Comparison of ENCODE assay signal across 28 mouse cellular contexts in the genomic region with DNA sequence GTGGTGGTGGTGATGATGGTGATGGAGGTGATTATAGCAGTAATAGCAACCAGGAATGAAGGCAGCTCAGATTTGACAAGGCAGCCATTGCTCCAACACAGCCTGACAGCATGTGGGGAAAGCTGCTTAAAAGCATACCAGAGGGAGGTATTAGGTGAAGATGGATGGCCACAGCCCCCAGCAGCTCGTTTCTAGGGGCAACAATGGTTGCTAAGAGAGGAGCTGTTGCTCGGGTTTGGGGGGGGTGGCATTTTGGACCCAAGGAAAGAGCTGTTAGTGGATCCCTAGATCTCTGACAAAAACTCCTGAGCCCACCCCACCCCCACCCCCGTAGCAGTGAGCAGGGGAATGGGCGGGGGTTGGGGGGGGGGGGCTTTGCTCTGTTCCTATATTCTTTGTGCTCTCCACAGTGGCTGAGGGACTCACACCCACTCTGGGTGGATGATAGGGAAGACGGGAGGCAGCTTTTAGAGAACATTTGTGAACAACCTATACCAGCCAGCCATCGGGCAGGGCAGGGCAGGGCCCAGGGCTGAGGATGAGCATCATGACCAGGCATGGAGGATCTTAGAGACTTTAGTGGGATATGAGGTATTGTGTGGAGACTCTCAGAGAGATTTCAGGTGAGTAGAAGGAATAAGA.
A peak's percentile ranks its signal among the peaks of the same experiment; 100 is the strongest.
DNase-seq lines count a peak whose midpoint lies in the region; ATAC-seq lines count a peak whose summit lies in the region.
"Had no signal": no experiment of that assay in that cellular context is flagged by ENCODE, and none has a peak within 500 bp of the region (broad histone marks: within the 10 kb centered on the region; RNA-seq: fewer than 3 reads in every experiment).

No protein-coding gene starts in this region.

- ATAC-seq in hindbrain, embryonic 11.5 days (ENCODE audit: low FRiP score) = peak; percentile 66; the same call in 1 of the 2 replicates
- ATAC-seq in hindbrain, embryonic 14.5 days (ENCODE audit: low FRiP score) = no peak
- ATAC-seq in hindbrain, embryonic 12.5 days (ENCODE audit: low FRiP score) = peak; percentile 49; the same call in 1 of the 2 replicates
- no peak for ATAC-seq in hindbrain, embryonic 15.5 days (ENCODE audit: low FRiP score, low read depth)
- peak; percentile 74 for ATAC-seq in neural tube, embryonic 12.5 days (ENCODE audit: low FRiP score, low read depth)
- ATAC-seq: CD4-positive, CD25-positive, alpha-beta regulatory T cell, adult 4 months; forebrain, embryonic 14.5 days had no signal

- 27% methylated on average over 6 of the region's 6 CpGs for WGBS in hindbrain, embryonic 11.5 days
- WGBS in hindbrain, embryonic 14.5 days = 23% methylated on average over 6 of the region's 6 CpGs
- 44% methylated on average over 6 of the region's 6 CpGs for WGBS in hindbrain, embryonic 12.5 days
- WGBS in hindbrain, embryonic 15.5 days = 23% methylated on average over 6 of the region's 6 CpGs
- WGBS in neural tube, embryonic 12.5 days = 28% methylated on average over 6 of the region's 6 CpGs

- no peaks in the 10 kb centered on the region for H3K27me3 ChIP-seq in hindbrain, embryonic 11.5 days (ENCODE audit: control insufficient read depth, insufficient read depth, low read length)
- H3K27me3 ChIP-seq in hindbrain, embryonic 14.5 days (ENCODE audit: control insufficient read depth, insufficient read depth, low read length) = no peaks in the 10 kb centered on the region
- no peaks in the 10 kb centered on the region for H3K27me3 ChIP-seq in hindbrain, embryonic 12.5 days
- no peaks in the 10 kb centered on the region for H3K27me3 ChIP-seq in hindbrain, embryonic 15.5 days
- no peaks in the 10 kb centered on the region for H3K27me3 ChIP-seq in neural tube, embryonic 12.5 days (replicated peaks)
- H3K27me3 ChIP-seq: embryonic facial prominence, embryonic 12.5 days; heart, embryonic 12.5 days; kidney, embryonic 15.5 days; stomach, embryonic 15.5 days had no signal

- no peak overlapping the region for H3K27ac ChIP-seq in hindbrain, embryonic 11.5 days (ENCODE audit: low read depth, low read length)
- H3K27ac ChIP-seq in hindbrain, embryonic 14.5 days = no peak overlapping the region
- no peak overlapping the region for H3K27ac ChIP-seq in hindbrain, embryonic 12.5 days
- peak overlapping the region; percentile 8; the same call in 1 of the 2 replicates for H3K27ac ChIP-seq in hindbrain, embryonic 15.5 days (replicated peaks)
- H3K27ac ChIP-seq in neural tube, embryonic 12.5 days = no peak overlapping the region
- H3K27ac ChIP-seq: embryonic facial prominence, embryonic 12.5 days; kidney, embryonic 15.5 days; liver, embryonic 14.5 days; macrophage; stomach, embryonic 15.5 days had no signal

- peaks cover 4% of the 10 kb centered on the region for H3K4me1 ChIP-seq in hindbrain, embryonic 11.5 days (replicated peaks; ENCODE audit: control insufficient read depth, insufficient read depth, low read length)
- peaks cover 13% of the 10 kb centered on the region for H3K4me1 ChIP-seq in hindbrain, embryonic 14.5 days (replicated peaks; ENCODE audit: control insufficient read depth, insufficient read depth, low read length)
- peaks cover 18% of the 10 kb centered on the region for H3K4me1 ChIP-seq in hindbrain, embryonic 12.5 days
- peaks cover 28% of the 10 kb centered on the region for H3K4me1 ChIP-seq in hindbrain, embryonic 15.5 days (replicated peaks)
- H3K4me1 ChIP-seq in neural tube, embryonic 12.5 days = peaks cover 16% of the 10 kb centered on the region
- H3K4me1 ChIP-seq: embryonic facial prominence, embryonic 12.5 days; heart, embryonic 12.5 days; kidney, embryonic 15.5 days; stomach, embryonic 15.5 days had no signal

- no peak overlapping the region for H3K4me3 ChIP-seq in hindbrain, embryonic 11.5 days (ENCODE audit: low read depth, low read length)
- no peak overlapping the region for H3K4me3 ChIP-seq in hindbrain, embryonic 14.5 days (replicated peaks; ENCODE audit: low read length)
- H3K4me3 ChIP-seq in hindbrain, embryonic 12.5 days = no peak overlapping the region
- H3K4me3 ChIP-seq in hindbrain, embryonic 15.5 days = no peak overlapping the region
- H3K4me3 ChIP-seq in neural tube, embryonic 12.5 days = no peak overlapping the region
- H3K4me3 ChIP-seq: embryonic facial prominence, embryonic 12.5 days; heart, embryonic 12.5 days; kidney, embryonic 15.5 days; stomach, embryonic 15.5 days had no signal

- no peaks in the 10 kb centered on the region for H3K36me3 ChIP-seq in hindbrain, embryonic 11.5 days (ENCODE audit: control insufficient read depth, insufficient read depth, low read length)
- no peaks in the 10 kb centered on the region for H3K36me3 ChIP-seq in hindbrain, embryonic 14.5 days (replicated peaks; ENCODE audit: control insufficient read depth, insufficient read depth)
- H3K36me3 ChIP-seq in hindbrain, embryonic 12.5 days = no peaks in the 10 kb centered on the region
- H3K36me3 ChIP-seq in hindbrain, embryonic 15.5 days = no peaks in the 10 kb centered on the region
- no peaks in the 10 kb centered on the region for H3K36me3 ChIP-seq in neural tube, embryonic 12.5 days
- H3K36me3 ChIP-seq: embryonic facial prominence, embryonic 12.5 days; heart, embryonic 12.5 days; kidney, embryonic 15.5 days; stomach, embryonic 15.5 days had no signal

- H3K4me2 ChIP-seq in hindbrain, embryonic 11.5 days (replicated peaks; ENCODE audit: low read depth, low read length) = no peak overlapping the region
- no peak overlapping the region for H3K4me2 ChIP-seq in hindbrain, embryonic 14.5 days (replicated peaks)
- no peak overlapping the region for H3K4me2 ChIP-seq in hindbrain, embryonic 12.5 days (replicated peaks)
- no peak overlapping the region for H3K4me2 ChIP-seq in hindbrain, embryonic 15.5 days
- no peak overlapping the region for H3K4me2 ChIP-seq in neural tube, embryonic 12.5 days (replicated peaks)
- H3K4me2 ChIP-seq: embryonic facial prominence, embryonic 12.5 days; heart, embryonic 12.5 days; kidney, embryonic 15.5 days; stomach, embryonic 15.5 days had no signal

- DNase-seq in hindbrain, embryonic 11.5 days (ENCODE audit: low spot score) = peak; percentile 48
- no peak for DNase-seq in hindbrain, embryonic 14.5 days (ENCODE audit: low spot score)
- no peak for DNase-seq in kidney, postnatal 10 days
- DNase-seq in adrenal gland, adult 18-20 months (ENCODE audit: low spot score in 2 of 2) = no peak
- DNase-seq: adrenal gland, postnatal 25 days; cerebellum, adult 11-12 months; cerebellum, adult 9-11 months; gastrocnemius, postnatal 36 days; heart, adult 18-20 months; heart, postnatal 4 days; kidney, adult 18-20 months; kidney, postnatal 36 days; liver; lung, adult 2 months; lung, postnatal 10 days; right cerebral cortex, postnatal 25 days; thymus, postnatal 14 days had no signal

- no peaks in the 10 kb centered on the region for H3K9me3 ChIP-seq in hindbrain, embryonic 11.5 days (ENCODE audit: control insufficient read depth, low read length)
- no peaks in the 10 kb centered on the region for H3K9me3 ChIP-seq in hindbrain, embryonic 14.5 days (ENCODE audit: control insufficient read depth, low read length)
- H3K9me3 ChIP-seq in hindbrain, embryonic 12.5 days (replicated peaks) = no peaks in the 10 kb centered on the region
- H3K9me3 ChIP-seq in hindbrain, embryonic 15.5 days = no peaks in the 10 kb centered on the region
- H3K9me3 ChIP-seq in neural tube, embryonic 12.5 days = no peaks in the 10 kb centered on the region
- H3K9me3 ChIP-seq: embryonic facial prominence, embryonic 12.5 days; heart, embryonic 12.5 days; kidney, embryonic 15.5 days; stomach, embryonic 15.5 days had no signal

- no peak overlapping the region for H3K9ac ChIP-seq in hindbrain, embryonic 11.5 days (ENCODE audit: low read depth, low read length)
- H3K9ac ChIP-seq in hindbrain, embryonic 14.5 days = no peak overlapping the region
- no peak overlapping the region for H3K9ac ChIP-seq in hindbrain, embryonic 12.5 days
- H3K9ac ChIP-seq in hindbrain, embryonic 15.5 days = no peak overlapping the region
- no peak overlapping the region for H3K9ac ChIP-seq in neural tube, embryonic 12.5 days
- H3K9ac ChIP-seq: embryonic facial prominence, embryonic 12.5 days; heart, embryonic 12.5 days; kidney, embryonic 15.5 days; liver, embryonic 14.5 days; stomach, embryonic 15.5 days had no signal

Comparison
In these comparisons a context has a peak if more than half of its experiments do, and no peak if none do; other contexts are left out.
1. ATAC-seq: peak in hindbrain, embryonic 11.5 days (single experiment), hindbrain, embryonic 12.5 days (single experiment) and neural tube, embryonic 12.5 days (single experiment); none in hindbrain, embryonic 14.5 days (single experiment) and hindbrain, embryonic 15.5 days (single experiment).